Mouse (Mus musculus) kidney, postnatal 14 days (tissue): Measurements from ENCODE around the gene Usp51.
"Not testable (repeated sequence)": the region's sequence is repeated elsewhere in the genome, so short reads cannot be mapped to it uniquely, and the experiment has no call there.

Source experiments
- DNase-seq: peaks from one replicate; pipeline ENCODE4 v3.0.0; 2022; ENCODE audit warnings: mixed read lengths

Usp51 gene

DNA sequence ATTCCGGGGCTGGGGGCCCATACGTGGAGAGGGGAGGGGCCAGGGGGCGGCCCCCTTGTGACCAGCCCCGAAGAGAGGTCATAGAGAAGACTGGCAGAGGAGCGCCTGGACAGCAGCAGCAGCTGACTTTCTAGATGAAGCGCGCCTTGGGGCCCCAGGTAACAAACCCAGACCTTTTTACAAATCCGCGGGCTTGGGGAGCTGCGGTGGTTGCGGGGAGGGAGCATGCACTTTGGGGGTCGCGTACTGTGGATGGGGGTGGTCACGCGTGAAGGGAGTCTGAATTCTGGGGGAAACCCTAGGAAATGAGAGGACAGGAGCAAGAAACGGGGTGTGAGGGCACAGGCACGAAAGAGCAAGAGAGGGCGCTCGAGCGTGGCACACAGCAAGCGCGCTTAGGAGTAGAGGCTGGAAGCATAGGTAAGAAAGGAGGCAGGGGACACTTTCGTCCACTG lies at the start of gene Usp51:
Gene Usp51, plus strand, starts transcription at position 83 of the 455 bp plus-strand sequence.
- DNase-seq = peak; percentile 28

DNA sequence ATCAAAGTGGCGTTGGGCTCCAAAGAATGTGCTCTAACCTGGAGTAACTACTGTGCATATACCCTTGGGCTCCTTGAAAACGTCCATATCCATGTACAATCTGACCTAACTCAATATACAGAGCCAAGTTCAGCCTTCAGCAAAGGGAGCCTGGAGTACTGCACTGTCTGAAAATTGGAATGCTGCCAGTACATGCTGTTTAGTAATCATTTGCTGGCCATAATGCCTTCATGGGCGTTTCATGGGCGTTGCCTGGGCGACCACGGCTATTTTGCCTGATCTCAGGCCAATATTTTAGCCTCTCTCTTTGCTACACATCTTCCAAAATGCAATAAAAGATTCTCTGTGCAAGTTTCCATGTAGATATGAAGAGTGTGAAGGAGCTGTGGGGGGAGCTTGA lies 36.7 kb upstream of the Usp51 start:
- DNase-seq = no peak

DNA sequence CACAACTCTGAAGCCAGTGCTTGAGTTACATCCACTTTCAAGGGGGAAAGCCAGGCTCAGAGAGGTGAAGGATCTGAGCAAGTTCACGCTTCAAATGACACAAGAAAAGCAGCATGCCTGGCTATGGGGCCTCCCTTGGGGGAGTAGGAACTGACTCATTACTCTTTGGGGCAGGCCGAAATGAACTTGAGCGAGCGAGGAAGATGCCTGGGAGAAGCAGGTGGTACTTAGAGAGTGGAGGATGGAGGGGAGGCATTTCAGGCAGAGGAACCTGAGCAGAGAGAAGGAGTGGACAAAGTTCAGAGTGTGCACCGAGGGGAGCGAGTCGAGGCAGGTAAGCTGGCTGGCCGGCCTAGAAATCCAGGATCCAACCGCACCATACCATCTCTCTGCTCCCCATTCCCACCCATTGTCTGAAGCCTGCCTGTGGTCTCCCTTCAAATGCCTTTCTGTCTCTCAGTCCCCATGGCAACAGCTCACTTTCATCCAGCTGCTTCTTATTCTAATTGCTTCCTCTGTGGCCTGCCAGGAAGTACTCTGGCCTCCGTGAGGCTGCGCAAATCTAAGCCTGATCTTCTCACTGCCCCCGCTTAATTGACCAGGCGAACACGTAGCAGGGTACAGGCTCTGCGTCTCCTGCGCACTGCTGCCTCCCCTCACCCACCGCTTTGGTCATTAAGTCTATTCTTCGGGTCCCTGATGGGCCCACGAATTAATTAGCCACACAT lies 32.6 kb upstream of the Usp51 start:
- not testable (repeated sequence) for DNase-seq

DNA sequence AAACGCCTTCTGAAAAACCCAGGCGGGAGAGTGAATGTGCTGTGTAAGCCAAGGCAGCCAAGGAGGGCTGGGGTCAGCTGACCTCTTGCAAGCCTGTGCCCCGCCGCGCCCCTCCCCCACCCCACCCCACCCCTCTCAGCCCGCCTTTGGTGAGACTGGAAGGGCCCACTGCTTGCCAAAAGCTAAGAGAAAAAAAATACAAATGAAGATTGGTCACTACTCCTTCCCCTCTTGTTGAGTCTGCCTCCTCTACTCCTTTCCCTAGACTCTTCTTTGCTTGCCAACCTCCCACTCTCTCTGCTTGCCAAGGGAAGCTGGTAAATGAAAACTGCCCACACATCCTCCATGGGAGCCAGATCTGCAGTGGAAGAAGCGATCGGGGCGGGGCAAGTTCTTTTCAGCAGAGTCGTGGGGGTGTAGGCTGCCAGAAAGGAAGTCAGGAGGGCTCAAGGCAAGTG lies 32.0 kb upstream of the Usp51 start:
- no peak for DNase-seq

DNA sequence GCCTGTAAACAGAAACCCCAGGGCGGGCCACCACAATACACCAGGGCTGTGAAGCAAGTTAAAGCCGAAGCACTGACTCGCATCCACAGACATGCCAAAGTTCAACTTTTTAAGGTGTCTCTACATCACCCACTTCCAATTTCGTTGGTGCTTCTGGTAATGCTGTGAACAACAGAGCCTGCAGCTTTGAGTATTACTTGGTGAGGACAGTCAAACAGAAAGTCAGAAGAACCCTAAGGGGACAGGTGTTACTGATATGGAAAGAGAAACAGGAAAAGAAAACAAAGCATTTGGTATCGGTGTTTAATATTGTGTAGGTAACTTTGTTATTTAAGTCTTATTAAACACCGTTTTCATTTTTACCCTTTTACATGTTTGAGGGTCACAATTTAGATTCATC lies 29.7 kb upstream of the Usp51 start:
- no peak for DNase-seq

DNA sequence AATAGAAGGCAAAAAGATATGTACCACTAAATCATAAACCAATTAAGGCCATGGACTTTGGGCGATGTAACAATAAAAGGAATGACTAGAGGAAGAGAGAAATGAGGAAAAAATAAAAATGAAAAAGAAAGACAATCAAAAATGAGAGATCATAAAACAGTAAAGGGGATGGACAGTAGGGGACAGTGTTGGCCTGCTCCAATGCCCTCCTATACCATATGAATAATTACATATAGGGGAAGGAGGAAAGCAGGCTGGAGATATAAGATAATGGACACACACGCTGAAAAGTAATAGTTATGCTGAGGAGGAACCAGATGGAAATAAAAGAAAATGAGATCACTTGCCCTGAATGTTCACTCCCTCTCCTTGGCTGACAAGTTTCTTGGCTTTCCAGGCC lies 21.3 kb upstream of the Usp51 start:
- DNase-seq = no peak

DNA sequence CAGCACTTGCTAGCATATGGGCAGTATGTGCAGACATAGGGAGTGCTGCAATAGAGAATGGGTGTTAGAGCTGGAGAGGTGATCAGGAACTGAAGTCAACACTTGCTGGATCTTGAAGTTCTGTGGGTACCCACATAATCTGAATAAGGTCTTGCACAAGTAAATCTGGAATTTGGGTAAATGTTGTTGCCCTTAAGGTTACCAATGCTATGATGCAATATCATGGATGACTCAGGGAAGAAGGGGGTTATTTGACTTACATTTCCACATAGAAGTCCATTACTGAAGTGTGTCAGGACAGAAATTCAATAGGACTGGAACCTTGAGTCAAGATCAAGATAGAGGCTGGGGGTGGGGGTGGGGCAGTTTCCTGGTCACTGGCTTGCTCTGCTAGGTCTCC lies 16.4 kb upstream of the Usp51 start:
- DNase-seq = not testable (repeated sequence)

DNA sequence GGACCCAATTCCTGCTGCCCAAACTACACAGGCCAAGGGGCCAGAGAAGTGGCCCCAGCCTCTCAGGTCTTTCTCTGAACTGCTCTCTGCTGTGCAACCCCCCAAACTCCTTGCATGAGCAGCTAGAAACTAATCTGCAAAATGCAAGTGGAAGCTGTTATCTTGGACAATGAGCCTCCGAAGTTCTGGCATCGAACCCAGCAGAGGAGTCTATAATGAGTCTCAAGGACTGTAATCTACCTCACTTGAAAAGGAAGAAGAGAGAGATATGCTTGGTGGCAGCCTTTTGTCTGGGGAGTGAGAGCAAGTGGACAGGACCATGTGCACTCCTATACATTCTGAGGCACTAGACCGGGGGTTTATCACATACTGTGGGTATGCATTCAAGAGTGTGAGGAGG lies 10.2 kb upstream of the Usp51 start:
- not testable (repeated sequence) for DNase-seq

DNA sequence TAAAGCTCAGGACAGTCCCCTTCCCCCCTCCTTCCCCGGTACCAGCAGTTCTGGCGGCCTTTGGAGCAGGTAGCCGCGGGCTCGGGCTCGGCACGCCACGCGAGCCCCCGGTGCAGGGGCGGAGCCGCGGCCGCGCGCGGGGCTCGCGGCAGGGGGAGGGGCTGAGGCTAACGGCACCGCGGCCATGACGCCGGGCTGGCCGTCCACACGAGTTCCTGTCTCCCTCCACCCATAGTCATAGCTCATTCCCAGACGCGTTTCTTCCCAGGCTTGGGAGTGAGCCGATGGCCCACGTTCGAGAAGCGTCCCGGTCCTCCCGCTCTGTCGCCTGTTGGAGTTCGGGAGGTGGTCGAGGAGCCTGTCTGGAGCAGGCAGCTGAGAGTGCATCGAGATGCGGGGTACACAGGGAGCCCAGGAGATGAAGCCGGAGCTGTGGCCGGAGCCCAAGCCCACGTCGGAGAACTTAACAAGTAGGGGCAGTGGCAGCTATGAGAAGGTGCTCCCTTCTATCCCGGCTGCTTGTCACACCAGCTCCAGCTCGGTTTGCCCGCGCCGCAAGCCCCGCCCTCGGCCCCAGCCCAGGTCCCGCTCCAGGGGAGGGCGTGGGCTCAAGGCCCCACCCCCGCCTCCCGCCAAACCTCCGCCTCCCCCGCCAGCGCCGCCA lies 884 bp downstream of the Usp51 start:
- DNase-seq = peak; percentile 61

DNA sequence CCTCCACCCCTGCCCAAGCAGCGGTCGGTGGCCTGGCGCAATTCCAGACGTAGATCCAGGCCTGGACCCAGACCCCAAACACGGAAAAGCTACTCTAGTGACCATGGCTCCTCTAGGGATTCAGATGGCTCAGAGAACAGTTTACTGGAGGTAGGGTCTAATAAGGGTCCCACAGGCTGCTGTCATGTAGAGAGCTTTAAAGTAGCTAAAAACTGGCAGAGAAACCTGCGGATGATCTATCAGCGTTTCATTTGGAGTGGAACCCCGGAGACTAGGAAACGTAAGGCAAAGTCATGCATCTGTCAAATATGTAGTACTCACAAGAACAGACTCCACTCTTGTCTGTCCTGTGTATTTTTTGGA lies 1.4 kb downstream of the Usp51 start:
- DNase-seq = no peak

DNA sequence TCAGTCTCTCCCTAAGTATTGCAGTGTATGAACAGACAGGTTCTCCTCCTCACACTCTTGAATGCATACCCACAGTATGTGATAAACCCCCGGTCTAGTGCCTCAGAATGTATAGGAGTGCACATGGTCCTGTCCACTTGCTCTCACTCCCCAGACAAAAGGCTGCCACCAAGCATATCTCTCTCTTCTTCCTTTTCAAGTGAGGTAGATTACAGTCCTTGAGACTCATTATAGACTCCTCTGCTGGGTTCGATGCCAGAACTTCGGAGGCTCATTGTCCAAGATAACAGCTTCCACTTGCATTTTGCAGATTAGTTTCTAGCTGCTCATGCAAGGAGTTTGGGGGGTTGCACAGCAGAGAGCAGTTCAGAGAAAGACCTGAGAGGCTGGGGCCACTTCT lies 19.0 kb downstream of the Usp51 start:
- not testable (repeated sequence) for DNase-seq

DNA sequence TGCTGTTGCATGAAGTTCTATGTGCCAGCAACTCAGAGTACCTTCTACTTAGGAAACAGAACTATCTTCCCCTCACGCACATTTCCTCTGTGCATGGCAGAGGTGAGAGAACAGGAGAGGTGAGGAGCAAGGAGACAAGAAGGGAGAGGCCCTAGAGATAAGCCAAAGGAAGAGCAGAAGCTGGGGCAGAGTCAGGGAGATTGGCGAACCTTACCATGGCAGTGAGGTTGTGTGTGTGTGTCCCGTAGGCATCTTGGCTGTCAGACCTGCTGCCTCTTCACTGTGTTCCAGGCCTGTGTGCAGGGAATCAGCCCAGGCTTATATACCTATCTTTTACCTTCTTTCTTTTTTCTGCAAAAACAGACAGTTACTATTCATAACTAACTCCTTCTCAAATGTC lies 19.4 kb downstream of the Usp51 start:
- not testable (repeated sequence) for DNase-seq

DNA sequence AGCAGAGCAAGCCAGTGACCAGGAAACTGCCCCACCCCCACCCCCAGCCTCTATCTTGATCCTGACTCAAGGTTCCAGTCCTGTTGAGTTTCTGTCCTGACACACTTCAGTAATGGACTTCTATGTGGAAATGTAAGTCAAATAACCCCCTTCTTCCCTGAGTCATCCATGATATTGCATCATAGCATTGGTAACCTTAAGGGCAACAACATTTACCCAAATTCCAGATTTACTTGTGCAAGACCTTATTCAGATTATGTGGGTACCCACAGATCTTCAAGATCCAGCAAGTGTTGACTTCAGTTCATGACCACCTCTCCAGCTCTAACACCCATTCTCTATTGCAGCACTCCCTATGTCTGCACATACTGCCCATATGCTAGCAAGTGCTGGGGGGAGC lies 25.3 kb downstream of the Usp51 start:
- DNase-seq = not testable (repeated sequence)

DNA sequence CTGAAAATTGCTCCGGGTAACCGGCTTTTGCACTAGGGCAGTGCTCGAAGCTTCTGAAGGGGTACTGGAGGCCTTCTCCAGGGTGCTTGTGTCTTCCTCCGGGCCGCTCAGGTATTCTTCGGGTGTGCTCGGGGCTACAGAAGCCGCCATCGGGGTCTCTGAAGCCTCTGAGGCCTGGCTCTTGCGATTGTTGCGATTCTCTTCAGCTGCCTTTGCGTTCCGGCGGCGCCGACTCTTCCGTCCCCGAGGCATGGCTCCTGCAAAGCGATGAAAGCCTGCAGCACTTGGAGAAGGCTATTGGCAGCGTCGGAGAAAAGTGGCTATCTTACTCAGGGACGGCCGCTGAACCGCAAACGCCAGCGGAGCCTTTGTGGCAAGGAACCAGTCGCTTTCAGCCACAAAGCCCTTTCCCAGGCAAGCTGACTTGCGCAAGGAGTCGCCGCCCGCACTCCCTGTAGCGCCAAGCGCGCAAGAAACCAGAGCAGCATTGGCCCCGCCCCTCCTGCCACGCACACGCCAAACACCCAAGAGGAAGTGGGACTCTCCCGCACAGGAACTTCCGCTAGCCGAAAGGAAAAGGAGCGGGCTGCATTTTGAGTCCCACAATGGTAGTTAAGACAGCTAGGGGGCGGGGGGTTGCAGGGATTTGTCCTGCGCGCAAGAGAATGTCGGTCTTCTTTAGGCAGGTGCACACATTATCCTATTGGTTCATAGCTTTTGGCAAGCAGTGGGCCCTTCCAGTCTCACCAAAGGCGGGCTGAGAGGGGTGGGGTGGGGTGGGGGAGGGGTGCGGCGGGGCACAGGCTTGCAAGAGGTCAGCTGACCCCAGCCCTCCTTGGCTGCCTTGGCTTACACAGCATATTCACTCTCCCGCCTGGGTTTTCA lies 31.1 kb downstream of the Usp51 start, which contains the start of gene Mageh1:
Gene Mageh1, minus strand, starts transcription at position 489 of the 885 bp plus-strand sequence.
- peak; percentile 87 for DNase-seq

DNA sequence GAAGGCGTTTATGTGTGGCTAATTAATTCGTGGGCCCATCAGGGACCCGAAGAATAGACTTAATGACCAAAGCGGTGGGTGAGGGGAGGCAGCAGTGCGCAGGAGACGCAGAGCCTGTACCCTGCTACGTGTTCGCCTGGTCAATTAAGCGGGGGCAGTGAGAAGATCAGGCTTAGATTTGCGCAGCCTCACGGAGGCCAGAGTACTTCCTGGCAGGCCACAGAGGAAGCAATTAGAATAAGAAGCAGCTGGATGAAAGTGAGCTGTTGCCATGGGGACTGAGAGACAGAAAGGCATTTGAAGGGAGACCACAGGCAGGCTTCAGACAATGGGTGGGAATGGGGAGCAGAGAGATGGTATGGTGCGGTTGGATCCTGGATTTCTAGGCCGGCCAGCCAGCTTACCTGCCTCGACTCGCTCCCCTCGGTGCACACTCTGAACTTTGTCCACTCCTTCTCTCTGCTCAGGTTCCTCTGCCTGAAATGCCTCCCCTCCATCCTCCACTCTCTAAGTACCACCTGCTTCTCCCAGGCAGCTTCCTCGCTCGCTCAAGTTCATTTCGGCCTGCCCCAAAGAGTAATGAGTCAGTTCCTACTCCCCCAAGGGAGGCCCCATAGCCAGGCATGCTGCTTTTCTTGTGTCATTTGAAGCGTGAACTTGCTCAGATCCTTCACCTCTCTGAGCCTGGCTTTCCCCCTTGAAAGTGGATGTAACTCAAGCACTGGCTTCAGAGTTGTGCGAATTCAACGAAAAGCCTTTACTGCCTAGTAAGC lies 31.9 kb downstream of the Usp51 start:
- DNase-seq = not testable (repeated sequence)
